Comparison of ENCODE assay signal across 8 mouse cellular contexts in the genomic region with DNA sequence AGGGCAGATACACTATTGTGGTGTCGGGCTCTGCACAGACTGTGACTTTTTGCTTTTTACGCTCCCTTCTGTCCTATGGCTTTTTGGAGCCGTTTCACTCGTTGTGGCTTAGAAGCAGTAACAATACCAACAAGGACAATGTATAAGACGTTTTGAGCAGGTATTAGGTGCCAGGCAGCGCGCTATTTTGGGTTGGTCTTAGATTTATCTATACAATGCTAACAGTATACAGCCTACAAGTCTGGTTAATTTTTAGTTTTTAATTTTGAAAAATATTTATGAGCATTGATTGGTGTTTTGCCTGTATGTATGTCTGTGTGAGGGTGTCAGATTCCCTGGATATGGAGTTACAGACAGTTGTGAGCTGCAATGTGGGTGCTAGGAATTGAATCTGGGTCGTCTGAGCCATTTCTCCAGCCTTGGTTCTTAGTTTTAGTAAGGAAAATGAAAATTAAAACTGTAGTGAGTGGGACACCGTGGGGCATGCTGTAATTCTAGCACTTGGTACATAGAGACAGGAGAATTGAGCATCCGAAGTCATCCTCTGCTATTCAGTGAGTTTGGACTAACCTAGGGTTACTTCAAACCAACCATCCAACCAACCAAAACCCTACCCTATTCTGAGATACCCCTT. TPM values are rescaled to one million over a fixed set of nuclear protein-coding genes. Genes with fewer than 3 reads are reported as not detected.
DNase-seq lines count a peak whose midpoint lies in the region; ATAC-seq lines count a peak whose summit lies in the region.

No protein-coding gene starts in this region.

- 0 out of 2 replicates have a peak, but pooled peaks cover 3% of the 10 kb centered on the region for H3K36me3 ChIP-seq in embryonic facial prominence, embryonic 11.5 days (replicated peaks; ENCODE audit: control insufficient read depth, insufficient read depth, low read depth, low read length)
- peaks cover 21% of the 10 kb centered on the region for H3K36me3 ChIP-seq in intestine, embryonic 14.5 days (ENCODE audit: control insufficient read depth, insufficient read depth, low read length)
- H3K36me3 ChIP-seq in neural tube, embryonic 12.5 days = peaks cover 16% of the 10 kb centered on the region

- H3K9ac ChIP-seq in embryonic facial prominence, embryonic 11.5 days (replicated peaks; ENCODE audit: low read length) = peak overlapping the region; percentile 26; the same call in 1 of the 2 replicates
- H3K9ac ChIP-seq in intestine, embryonic 14.5 days (ENCODE audit: low read length) = peak overlapping the region; percentile 48
- peak overlapping the region; percentile 40; the same call in 1 of the 2 replicates for H3K9ac ChIP-seq in neural tube, embryonic 12.5 days

- H3K4me1 ChIP-seq in embryonic facial prominence, embryonic 11.5 days (ENCODE audit: control insufficient read depth, insufficient read depth, low read length) = no peaks in the 10 kb centered on the region; the same call in 1 of the 2 replicates
- H3K4me1 ChIP-seq in intestine, embryonic 14.5 days (replicated peaks; ENCODE audit: control insufficient read depth, insufficient read depth, low read length) = peaks cover 12% of the 10 kb centered on the region
- H3K4me1 ChIP-seq in neural tube, embryonic 12.5 days = peaks cover 14% of the 10 kb centered on the region

- no peak; the same call in 1 of the 2 replicates for ATAC-seq in embryonic facial prominence, embryonic 11.5 days (replicated peaks; ENCODE audit: insufficient number of reproducible peaks, low FRiP score, low TSS enrichment, low read depth)
- ATAC-seq in intestine, embryonic 14.5 days (replicated peaks; ENCODE audit: low FRiP score, low TSS enrichment, low read depth) = peak; percentile 54
- peak; percentile 73 for ATAC-seq in neural tube, embryonic 12.5 days (ENCODE audit: low FRiP score, low read depth)

- DNase-seq in left cerebral cortex, adult 11 months (ENCODE audit: low spot score) = peak; percentile 19
- no peak for DNase-seq in left cerebral cortex, adult 18-20 months (ENCODE audit: low spot score in 2 of 2)
- DNase-seq in embryonic facial prominence, embryonic 11.5 days (ENCODE audit: low spot score) = no peak
- DNase-seq in intestine, embryonic 14.5 days (ENCODE audit: low spot score) = no peak
- DNase-seq in urinary bladder, postnatal 25 days (ENCODE audit: low spot score) = no peak
- no peak for DNase-seq in adrenal gland, postnatal 36 days
- no peak for DNase-seq in spleen, postnatal 36 days (ENCODE audit: low spot score in 2 of 2)

- H3K4me3 ChIP-seq in embryonic facial prominence, embryonic 11.5 days (ENCODE audit: low read depth, low read length) = peak overlapping the region; percentile 86
- peak overlapping the region; percentile 77 for H3K4me3 ChIP-seq in intestine, embryonic 14.5 days (ENCODE audit: low read depth, low read length)
- peak overlapping the region; percentile 76 for H3K4me3 ChIP-seq in neural tube, embryonic 12.5 days

- WGBS in embryonic facial prominence, embryonic 11.5 days = 14% methylated on average over 10 of the region's 10 CpGs
- WGBS in intestine, embryonic 14.5 days = 14% methylated on average over 10 of the region's 10 CpGs
- 13% methylated on average over 10 of the region's 10 CpGs for WGBS in neural tube, embryonic 12.5 days

- H3K27ac ChIP-seq in embryonic facial prominence, embryonic 11.5 days (replicated peaks; ENCODE audit: low read depth, low read length) = no peak overlapping the region
- no peak overlapping the region; the same call in 1 of the 2 replicates for H3K27ac ChIP-seq in intestine, embryonic 14.5 days (ENCODE audit: low read depth)
- H3K27ac ChIP-seq in neural tube, embryonic 12.5 days = no peak overlapping the region

- no peaks in the 10 kb centered on the region for H3K27me3 ChIP-seq in embryonic facial prominence, embryonic 11.5 days (ENCODE audit: control insufficient read depth, insufficient read depth, low read length)
- H3K27me3 ChIP-seq in intestine, embryonic 14.5 days (replicated peaks; ENCODE audit: control insufficient read depth, insufficient read depth, low read length) = no peaks in the 10 kb centered on the region
- 0 out of 2 replicates have a peak, but pooled peaks cover 3% of the 10 kb centered on the region for H3K27me3 ChIP-seq in neural tube, embryonic 12.5 days (replicated peaks)

- peak overlapping the region; percentile 54 for H3K4me2 ChIP-seq in embryonic facial prominence, embryonic 11.5 days (ENCODE audit: low read depth, low read length)
- H3K4me2 ChIP-seq in intestine, embryonic 14.5 days (ENCODE audit: low read length) = peak overlapping the region; percentile 96
- peak overlapping the region; percentile 70 for H3K4me2 ChIP-seq in neural tube, embryonic 12.5 days (replicated peaks)

- H3K9me3 ChIP-seq in embryonic facial prominence, embryonic 11.5 days (replicated peaks; ENCODE audit: control insufficient read depth, low read length) = no peaks in the 10 kb centered on the region
- H3K9me3 ChIP-seq in intestine, embryonic 14.5 days (ENCODE audit: control insufficient read depth, low read length) = no peaks in the 10 kb centered on the region
- no peaks in the 10 kb centered on the region for H3K9me3 ChIP-seq in neural tube, embryonic 12.5 days

RNA-seq across cellular contexts. Expression of a gene that starts 0.6 kb away (rescaled TPM):
- 10 to 100 TPM; 66.7 to 69.0 TPM for total RNA-seq in left cerebral cortex, adult 18-20 months (2021)
- 31.3 and 34.3 TPM in 2 replicates for polyA plus RNA-seq in embryonic facial prominence, embryonic 11.5 days (2014; fragmentation: Nextera tagmentation; extraction: Ambion mirVana)
- polyA plus RNA-seq in intestine, embryonic 14.5 days (2014; fragmentation: Nextera tagmentation; extraction: Ambion mirVana) = 28.0 and 31.3 TPM in 2 replicates
- 34.0 and 34.3 TPM in 2 replicates for polyA plus RNA-seq in neural tube, embryonic 12.5 days (2016; fragmentation: Nextera tagmentation; extraction: Ambion mirVana)
- 100 to 1,000 TPM in 1 of 2 experiments, 10 to 100 TPM in 1; 97.9 to 105 TPM for total RNA-seq in adrenal gland, postnatal 36 days (2021)

RNA-seq across cellular contexts. Expression of a gene that starts 14.3 kb away (rescaled TPM):
- not detected for total RNA-seq in left cerebral cortex, adult 18-20 months (2021)
- polyA plus RNA-seq in embryonic facial prominence, embryonic 11.5 days (2014; fragmentation: Nextera tagmentation; extraction: Ambion mirVana) = not detected in 2 replicates
- 0.35 and 0.55 TPM in 2 replicates for polyA plus RNA-seq in intestine, embryonic 14.5 days (2014; fragmentation: Nextera tagmentation; extraction: Ambion mirVana)
- 0.25 TPM in 1 of 2 replicates, not detected in the other for polyA plus RNA-seq in neural tube, embryonic 12.5 days (2016; fragmentation: Nextera tagmentation; extraction: Ambion mirVana)
- total RNA-seq in adrenal gland, postnatal 36 days (2021) = under 1 TPM in 1 of 2 experiments, not detected in 1; 0.30 TPM

RNA-seq across cellular contexts. Expression of a gene that starts 15.6 kb away (rescaled TPM):
- total RNA-seq in left cerebral cortex, adult 18-20 months (2021) = not detected
- polyA plus RNA-seq in embryonic facial prominence, embryonic 11.5 days (2014; fragmentation: Nextera tagmentation; extraction: Ambion mirVana) = not detected in 2 replicates
- not detected in 2 replicates for polyA plus RNA-seq in intestine, embryonic 14.5 days (2014; fragmentation: Nextera tagmentation; extraction: Ambion mirVana)
- polyA plus RNA-seq in neural tube, embryonic 12.5 days (2016; fragmentation: Nextera tagmentation; extraction: Ambion mirVana) = not detected in 2 replicates
- total RNA-seq in adrenal gland, postnatal 36 days (2021) = 1 to 10 TPM in 1 of 2 experiments, not detected in 1; 1.5 TPM

RNA-seq across cellular contexts. Expression of a gene that starts 43.5 kb away (rescaled TPM):
- total RNA-seq in left cerebral cortex, adult 18-20 months (2021) = not detected
- not detected in 2 replicates for polyA plus RNA-seq in embryonic facial prominence, embryonic 11.5 days (2014; fragmentation: Nextera tagmentation; extraction: Ambion mirVana)
- 0.49 TPM in 1 of 2 replicates, not detected in the other for polyA plus RNA-seq in intestine, embryonic 14.5 days (2014; fragmentation: Nextera tagmentation; extraction: Ambion mirVana)
- not detected in 2 replicates for polyA plus RNA-seq in neural tube, embryonic 12.5 days (2016; fragmentation: Nextera tagmentation; extraction: Ambion mirVana)
- under 1 TPM in 1 of 2 experiments, not detected in 1; 0.60 TPM for total RNA-seq in adrenal gland, postnatal 36 days (2021)

RNA-seq across cellular contexts. Expression of a gene that starts 45.4 kb away (rescaled TPM):
- total RNA-seq in left cerebral cortex, adult 18-20 months (2021) = 100 to 1,000 TPM; 316 to 362 TPM
- polyA plus RNA-seq in embryonic facial prominence, embryonic 11.5 days (2014; fragmentation: Nextera tagmentation; extraction: Ambion mirVana) = 572 and 583 TPM in 2 replicates
- polyA plus RNA-seq in intestine, embryonic 14.5 days (2014; fragmentation: Nextera tagmentation; extraction: Ambion mirVana) = 722 and 905 TPM in 2 replicates
- polyA plus RNA-seq in neural tube, embryonic 12.5 days (2016; fragmentation: Nextera tagmentation; extraction: Ambion mirVana) = 602 and 611 TPM in 2 replicates
- total RNA-seq in adrenal gland, postnatal 36 days (2021) = 100 to 1,000 TPM; 605 to 637 TPM
